Mouse (Mus musculus): ENCODE results near the gene Spg11.
A peak's percentile ranks its signal among the peaks of the same experiment; 100 is the strongest.
"Not testable (repeated sequence)": the region's sequence is repeated elsewhere in the genome, so short reads cannot be mapped to it uniquely, and the experiment has no call there.

Gene Spg11

DNA sequence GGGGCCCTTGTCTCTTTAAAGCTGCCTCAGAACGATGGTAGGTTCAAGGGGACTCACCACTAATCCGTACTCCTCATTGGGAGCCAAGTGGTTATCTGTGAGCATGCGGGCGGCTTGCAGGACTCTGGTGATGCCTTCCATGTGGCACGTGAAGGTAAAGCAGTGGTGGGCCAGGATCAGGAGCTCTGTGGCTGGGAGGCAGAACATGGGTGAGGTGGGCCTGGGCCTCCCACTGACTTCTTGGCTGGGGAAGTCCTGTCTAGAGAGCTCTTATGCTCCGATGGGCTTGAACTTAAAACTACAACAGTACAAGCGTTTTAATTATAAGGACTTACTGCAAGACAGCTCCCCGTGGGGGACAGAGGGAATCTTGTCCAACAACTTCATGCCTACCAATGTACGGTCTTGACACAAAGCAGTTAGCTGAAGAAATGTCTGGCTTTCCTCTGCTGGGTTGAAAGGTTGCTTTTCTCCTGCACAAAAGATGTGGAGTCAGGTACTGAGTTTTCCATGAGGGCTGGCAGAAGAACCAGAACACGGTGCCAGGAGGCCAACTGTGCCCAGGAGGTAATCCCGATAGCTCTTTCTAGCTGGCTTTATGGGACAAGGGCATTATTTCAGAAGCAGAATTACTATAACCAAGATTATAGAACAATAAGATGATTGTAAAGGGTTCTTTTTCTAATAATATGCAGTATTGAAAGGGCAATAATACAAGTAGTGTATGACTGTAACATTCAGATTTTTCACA is 58.6 kb downstream of the Spg11 start:
- DNase-seq: no peak

DNA sequence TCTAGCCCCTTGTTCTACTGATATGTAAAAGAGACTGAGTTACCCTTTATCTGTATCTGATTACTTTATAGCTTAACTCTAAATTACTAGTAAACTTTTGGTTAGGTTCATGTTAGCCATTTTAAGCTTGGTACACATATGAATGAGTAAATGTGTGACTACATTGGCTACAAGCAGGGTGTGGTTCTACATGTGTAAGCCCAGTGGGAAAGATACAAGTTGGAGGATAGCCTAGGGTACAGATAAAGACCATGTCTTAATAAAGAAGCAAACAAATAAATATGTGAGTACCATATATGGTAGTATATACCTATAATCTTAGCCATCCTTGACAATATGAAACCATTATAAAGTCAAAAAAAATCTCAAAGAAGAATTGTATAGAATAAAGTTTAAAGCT is 74.3 kb downstream of the Spg11 start:
- no peak for DNase-seq

DNA sequence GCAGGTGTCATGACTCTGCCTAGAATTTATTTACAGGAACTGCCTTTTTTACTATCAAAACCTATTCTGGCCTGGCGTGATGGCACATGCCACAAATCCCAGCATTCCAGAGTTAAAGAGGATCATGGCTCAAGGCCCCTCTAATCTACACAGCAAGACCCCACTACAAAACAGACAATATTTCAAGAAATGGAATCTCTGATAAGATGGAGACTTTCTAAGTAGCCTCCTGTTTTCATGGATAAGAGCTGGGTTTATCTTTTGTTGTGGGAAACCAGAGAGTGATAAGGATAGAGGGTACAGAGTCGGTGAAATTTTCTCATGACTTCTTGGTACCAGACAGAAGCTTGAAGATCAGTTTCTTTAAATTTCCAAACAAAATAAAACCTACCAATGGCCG is 82.1 kb downstream of the Spg11 start:
- DNase-seq: no peak

DNA sequence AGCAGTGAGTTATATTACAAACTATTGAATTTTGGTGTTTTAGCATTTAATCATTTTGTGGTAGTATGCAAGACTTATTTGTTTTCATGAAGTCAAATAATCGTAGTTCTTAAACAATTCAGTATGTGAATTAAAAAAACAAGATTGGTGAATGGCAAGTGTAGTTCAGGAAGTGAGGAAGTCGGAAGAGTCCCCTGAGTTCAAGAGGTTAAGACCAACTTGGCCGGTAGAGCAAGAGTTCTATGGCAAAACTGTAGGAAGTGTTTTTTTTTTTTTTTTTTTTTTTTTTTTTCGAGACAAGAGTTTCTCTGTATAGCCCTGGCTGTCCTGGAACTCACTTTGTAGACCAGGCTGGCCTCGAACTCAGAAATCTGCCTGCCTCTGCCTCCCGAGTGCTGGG is 86.2 kb downstream of the Spg11 start:
- DNase-seq: no peak

DNA sequence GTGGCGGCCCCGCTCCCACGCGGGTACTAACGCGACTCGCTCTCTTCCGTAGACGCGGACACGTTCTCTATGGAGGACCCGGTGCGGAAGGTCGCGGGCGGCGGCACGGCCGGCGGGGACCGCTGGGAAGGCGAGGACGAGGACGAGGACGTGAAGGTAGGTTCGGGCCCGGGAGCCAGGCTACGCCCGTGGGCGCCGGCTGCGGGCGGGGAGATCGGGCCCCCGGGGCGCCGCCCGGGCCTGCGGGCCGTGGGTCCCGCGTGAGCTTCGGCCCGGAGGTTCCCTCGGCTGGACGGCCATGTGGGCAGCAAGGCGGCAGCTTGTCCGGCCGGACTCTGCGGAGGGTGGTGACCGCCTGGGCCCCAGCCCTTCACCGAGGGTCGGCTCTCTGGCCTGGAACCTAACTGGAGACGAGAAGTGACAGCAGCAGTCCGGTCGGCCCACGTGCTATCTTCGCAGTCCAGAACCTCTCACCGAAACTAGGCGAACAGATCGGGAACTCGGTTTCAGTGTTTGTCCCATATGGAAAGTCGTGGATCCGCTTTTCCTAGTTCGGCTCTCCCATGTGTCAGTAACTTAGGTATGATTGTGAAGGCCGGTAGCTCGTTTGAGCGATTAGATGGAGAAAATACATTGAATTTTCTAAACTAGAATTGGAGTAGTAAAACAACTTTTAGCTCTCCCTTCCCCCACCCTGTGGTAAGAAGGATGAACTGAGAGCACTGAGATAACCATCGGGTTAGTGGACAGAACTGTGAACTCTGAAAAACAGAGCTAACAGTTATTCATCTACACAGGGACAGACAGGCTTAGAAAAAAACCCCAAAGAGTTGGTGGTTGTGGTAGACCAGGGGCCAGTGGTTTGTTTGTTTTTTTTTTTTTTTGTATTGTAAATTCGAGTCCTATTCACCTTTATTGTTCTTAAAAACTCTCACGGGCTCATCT is 89.2 kb downstream of the Spg11 start:
- no peak for DNase-seq

DNA sequence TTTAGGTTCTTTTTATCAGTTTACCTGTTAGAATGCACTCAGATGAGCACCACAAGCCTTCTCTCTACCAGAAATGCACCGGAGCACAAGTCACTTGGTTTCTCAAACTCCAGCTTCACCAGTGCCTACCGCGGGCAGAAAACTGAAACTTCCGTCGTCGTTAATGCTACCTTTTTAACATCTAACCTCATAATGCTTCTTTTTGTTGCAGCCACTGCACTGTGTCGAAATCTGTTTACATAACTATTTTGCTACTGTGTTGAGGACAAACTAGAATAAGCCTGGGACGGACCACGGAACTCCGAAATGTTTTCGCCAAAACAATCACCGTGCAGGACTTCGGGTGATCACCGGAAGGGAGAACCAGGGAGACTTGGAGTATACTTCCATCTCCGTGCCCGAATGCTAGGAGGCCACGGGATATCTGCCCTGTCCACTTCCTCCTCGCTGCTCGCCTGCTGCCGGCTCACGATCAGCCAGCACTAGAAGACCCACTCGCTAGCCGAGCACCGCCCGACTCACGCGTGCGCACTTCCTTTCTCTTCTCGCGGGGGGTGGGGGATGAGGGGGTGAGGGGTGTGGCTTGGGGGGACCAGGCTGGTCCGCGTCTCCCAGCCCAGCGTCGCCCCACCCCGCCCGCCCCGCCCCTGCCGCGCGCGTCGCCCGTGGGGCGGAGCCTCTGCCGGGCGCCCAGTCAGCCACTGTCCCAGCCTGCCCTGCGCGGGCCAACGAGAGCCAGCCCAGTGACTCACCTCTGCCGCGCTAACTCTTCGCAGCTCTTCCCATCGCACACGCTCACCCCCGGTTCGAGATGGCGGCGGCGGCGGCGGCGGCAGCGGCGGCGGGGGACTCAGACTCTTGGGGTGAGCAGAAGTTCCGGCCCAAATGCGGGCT is 90.1 kb downstream of the Spg11 start, which contains the start of gene Eif3j1:
Gene Eif3j1, plus strand, starts transcription at position 685 of the 894 bp plus-strand sequence.
- peak; percentile 90 for DNase-seq

DNA sequence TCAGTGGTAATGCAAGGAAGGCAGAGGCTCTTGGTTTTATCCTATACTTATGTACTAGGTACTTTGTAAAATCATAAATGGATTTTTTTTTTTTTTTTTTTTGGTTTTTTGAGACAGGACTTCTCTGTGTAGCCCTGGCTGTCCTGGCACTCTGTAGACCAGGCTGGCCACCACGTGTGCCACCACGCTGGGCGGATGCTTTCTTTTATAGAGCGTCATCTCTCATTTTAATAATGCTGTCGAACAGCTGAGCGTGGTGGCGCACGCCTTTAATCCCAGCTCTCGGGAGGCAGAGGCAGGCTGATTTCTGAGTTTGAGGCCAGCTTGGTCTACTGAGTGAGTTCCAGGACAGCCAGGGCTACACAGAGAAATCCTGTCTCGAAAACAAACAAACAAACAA is 91.1 kb downstream of the Spg11 start:
- not testable (repeated sequence) for DNase-seq

DNA sequence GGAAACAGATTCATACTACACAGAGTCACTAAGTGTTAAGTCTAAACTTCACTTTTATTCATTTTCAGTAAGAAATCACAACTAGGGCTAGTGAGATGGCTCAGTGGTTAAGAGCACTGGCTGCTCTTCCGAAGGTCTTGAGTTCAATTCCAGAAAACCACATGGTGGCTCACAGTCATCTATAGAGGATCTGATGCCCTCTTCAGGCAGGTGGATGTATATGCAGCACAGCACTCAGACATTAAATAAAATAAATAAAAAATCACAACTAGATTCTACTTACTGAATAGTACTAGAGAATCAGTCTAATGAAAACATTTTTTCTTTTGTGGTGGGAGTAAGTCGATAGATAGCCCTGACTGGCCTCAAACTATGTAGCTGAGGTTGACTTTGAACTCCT is 95.9 kb downstream of the Spg11 start:
- no peak for DNase-seq

DNA sequence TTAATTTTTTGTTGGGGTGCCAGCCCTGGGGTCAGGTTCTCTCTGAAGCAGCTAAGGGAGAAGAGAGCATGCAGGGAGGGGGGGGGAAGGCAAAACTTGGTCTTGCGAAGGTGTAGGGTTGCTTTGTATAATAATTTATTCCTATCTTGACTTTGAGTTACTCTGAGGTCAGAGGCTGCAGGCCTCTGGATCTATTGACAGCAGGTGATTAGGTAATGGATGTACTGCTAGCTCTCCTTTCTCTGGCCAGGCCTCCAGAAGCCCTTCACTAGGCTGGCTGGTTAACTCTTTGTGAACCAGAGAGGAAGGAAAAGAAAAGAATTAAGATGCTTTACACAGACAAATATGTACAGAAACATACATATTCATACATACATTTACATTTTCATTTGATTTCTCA is 99.5 kb downstream of the Spg11 start:
- no peak for DNase-seq

DNA sequence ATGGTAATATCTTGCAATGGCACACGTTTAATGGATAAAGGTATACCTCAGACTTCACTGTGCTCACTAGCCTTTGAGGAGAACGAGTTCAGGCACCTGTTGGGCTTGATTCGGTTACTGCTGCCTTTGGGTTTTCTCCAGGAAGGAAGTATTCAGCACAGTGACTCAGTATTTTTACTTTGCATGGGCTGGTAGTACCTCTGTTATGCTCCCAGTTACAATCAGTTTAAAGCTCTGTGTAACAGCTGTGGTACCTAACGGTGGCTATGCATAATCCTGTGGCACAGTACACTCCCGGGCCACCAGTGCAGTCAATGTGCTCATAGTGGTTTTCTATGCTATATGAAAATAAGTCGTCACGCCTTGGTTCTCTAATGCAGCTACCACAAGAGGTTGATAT is 106.7 kb downstream of the Spg11 start:
- no peak for DNase-seq

DNA sequence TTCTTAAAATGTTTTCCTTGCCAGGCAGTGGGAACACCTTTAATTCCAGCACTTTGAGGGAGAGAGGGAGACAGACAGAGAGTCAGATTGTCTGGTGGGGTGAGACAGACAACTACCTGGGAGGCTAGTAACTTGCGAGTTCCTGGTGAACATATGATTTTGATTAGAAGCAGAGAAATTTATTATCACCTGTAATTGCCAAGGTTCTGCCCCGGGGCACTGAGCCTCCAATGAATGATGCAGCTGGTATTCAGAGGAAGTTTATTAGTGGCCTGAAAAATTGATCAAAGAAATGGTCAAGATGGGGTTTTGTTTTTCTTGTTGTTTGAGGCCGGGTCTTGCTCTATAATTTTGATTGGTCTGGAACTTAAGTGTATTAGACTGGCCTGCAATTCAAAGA is 109.4 kb downstream of the Spg11 start:
- no peak for DNase-seq
